Mouse (Mus musculus) adrenal gland, adult 18-20 months (tissue): Measurements from ENCODE around the gene Acad10. TPM values are rescaled to one million over a fixed set of nuclear protein-coding genes. Genes with fewer than 3 reads are reported as not detected.
"Not testable (repeated sequence)": the region's sequence is repeated elsewhere in the genome, so short reads cannot be mapped to it uniquely, and the experiment has no call there.

ENCODE experiments used
- DNase-seq, 2 experiments: peaks; one replicate each; pipeline ENCODE4 v3.0.0; 2021 to 2022; ENCODE audit warnings: low spot score in 2 of 2
- long read RNA-seq, 2 experiments: library from polyadenylated mRNA; stranded (forward); transcript quantifications; one replicate each; pipeline ENCODE4 v2.0.0; 2021
- total RNA-seq, 2 experiments: library from RNA; stranded (reverse); gene quantifications; 1 replicate in 1 of 2; 2 replicates in 1 of 2; pipeline ENCODE4 v1.2.3; 2021

The Acad10 gene
- 10 to 100 TPM; 25.2 to 29.4 TPM for total RNA-seq
- long read RNA-seq, experiment 1, transcript Acad10-202 (21 exons, 3,626 nt) = major isoform, 25 of 33 reads
- long read RNA-seq, experiment 1, partial matches to known transcripts = 2 of 33 reads
- long read RNA-seq, experiment 1, other reads (novel, unspliced or antisense) = 6 of 33 reads
- long read RNA-seq, experiment 2, transcript Acad10-202 (21 exons, 3,626 nt) = major isoform, 13 of 38 reads
- long read RNA-seq, experiment 2, partial matches to known transcripts = 17 of 38 reads
- long read RNA-seq, experiment 2, other reads (novel, unspliced or antisense) = 8 of 38 reads

DNA sequence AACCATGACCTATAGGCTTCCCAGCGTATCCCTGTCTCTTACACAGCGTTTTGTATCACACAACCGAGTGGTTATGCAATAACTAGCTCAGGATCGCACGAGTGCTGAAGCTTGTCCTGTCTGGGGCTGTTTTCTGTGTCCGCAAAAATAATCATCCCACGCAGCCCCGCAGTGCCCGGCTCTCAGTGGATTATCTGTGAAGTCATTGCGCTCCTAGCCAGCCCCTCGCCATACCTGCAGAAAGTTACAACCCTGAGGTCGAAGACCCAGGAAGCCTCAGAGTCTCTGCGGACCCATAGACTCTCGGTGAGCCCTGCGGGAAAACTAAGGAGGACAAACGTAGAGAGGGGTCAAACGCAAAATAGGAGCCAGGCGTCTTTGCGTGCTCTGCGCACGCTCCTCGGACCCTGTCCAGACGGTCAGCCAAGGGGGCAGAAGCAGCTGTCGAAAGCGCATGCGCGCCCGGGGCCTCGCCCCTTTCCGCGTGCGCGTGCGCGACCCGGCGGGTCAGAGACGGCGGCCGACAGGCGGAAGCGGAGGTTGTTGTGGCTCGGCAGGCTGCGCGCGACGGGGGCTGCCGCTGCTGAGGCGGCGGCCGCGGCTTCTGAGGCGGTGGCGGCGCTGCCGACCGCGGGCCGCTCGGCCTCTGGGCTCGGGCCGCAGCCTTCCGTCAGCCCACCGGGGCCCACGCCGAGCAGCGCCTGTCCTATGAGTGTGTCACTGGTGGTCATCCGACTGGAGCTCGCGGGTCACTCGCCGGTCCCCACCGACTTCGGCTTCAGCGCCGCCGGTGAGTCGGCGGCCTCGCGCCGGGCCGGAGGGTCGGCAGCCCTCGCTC lies at the start of gene Acad10, which contains the start of gene Brap:
Gene Acad10 (minus strand): TSS at position 456 of the 838 bp plus-strand sequence.
Gene Brap (plus strand): TSS at position 505 of the 838 bp plus-strand sequence.
- DNase-seq = peak; percentile 96 to 97

DNA sequence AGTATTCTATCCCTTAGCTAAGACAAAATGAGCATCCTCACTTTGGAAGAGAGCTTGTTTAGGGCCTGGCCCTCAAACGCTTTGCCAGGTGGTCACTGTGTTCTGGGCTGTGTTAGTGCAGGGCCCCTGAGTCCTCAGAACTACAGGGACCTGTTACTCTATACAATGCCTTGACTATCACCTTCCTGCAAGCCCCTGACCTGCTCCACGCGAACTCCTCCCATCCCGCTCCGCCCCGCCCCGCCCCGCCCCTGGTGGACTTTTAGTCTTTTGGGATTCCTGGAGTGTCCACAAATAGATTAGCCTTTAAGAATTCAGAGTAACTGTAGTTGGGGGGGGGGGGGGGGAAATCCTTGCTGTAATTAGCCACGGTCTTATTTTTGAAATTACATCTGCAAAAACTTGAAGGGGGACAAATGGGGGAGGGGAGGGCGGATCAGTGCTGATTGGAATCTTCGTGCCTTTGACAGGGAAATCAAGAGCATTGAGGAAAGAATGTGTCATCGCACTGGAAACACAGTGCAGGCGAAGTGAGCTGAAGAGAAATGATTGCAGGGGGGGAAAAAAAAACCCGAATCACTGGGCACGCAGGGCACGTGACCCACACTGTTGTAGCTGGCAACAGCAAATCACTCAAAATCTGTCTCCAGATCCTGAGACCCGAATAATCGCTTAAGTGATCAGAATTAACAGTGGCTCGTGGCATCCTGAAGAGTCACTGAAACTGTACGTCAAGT lies 44.4 kb upstream of the Acad10 start:
- no peak for DNase-seq

DNA sequence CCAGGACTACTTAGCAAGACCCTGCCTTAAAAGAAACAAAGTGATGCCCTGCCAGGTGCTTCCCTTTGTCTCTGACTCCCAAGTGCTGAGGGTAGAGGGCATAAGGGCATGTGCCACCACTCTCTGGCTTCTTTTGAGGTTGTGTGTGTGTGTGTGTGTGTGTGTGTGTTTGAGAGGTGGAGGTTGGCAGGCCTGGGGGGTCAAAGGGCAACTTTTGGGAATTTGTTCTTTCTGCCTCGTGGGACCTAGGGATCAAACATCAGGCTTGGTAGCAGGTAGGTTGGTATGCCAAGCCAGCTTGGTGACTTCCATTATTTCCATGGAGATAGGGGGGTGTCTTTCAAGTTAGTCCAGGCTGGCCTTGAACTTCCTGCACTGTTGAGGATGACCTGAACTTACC lies 43.0 kb upstream of the Acad10 start:
- DNase-seq = no peak

DNA sequence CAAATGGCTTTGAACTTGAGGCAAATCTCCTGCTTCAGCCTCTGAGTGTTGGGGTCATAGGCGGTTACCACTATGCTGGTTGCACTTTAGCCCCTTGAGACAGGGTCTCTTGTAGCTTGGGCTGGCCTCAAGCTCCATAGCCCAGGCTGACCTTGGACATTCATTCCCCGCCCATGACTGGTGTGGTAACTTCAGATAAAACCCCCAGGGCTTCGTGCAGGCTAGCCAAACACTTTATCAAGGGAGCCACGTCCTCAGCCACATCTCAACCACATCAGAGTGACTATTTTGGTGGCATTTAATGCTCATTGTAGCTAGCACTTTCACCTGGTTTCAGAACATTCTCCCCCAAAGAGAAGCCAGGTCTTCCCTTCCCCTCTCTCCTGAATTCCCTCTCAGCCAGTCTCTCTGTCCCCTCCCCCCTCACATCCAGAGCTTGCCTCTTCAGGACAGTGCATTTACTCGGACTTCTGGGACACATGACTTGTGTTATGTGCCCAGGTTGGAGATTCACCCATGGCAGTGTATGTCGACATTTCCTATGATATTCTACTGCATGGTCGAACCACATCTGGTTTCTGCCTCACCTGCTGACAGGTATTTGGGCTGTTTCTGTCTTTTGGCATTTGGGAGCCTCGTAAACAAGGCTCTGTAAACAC lies 40.9 kb upstream of the Acad10 start:
- DNase-seq = peak in 1 of 2 experiments; percentile 38

DNA sequence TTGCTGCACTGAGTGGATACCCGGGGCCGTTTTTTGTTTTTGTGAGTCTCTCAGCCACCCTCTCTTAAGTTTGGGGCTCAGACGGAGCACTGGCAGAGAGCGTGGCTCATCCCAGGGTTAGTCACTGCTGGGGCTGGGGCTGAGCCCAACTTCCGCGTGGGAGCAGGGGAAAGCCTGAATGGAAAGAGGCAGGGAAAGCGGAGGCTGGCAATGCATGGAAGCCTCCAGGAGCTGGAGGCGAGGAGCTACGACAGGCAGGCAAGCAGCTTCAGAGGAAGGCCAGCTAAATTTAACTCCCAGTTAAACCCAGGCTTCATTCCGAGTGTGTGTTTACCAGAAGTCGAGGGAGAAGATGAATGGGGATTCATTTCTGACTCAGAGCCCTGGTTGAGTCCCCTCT lies 40.2 kb upstream of the Acad10 start:
- DNase-seq = peak; percentile 48 to 54

DNA sequence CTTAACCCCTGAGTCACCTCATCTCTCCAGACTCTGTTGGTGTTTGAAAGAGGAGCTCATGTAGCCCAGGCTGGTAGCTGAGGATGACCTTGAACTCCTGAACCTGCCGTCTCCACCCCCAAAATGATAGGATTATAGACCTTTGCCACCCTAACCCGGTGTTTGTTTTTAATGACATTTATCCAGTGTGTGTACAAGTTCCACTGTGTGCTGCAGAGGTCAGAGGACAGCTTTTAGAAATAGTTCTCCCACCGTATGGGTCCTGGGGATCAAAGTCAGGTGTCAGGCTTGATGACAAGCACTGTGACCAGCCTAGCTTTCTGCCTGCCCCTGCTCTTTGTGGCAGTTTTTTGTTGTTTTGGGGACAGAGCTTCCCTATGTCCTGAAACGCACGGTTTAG lies 39.6 kb upstream of the Acad10 start:
- no peak for DNase-seq

DNA sequence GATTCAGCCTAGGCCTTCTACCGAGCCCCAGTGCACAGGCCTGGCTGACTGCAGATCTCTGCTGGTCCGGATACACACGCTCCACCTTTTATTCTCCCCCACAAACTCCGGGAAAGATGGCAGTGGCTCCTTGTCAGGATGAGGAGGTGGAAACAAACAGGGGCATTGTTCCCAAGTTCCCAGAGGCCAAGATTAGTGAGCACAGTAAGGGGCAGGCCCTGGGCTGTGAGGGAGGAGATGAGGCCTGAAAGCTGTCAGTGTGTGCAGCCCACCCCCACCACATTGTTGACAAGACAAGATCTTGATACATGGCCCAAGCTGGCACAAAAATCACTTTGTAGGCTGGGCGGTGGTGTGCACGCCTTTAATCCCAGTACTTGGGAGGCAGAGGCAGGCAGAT lies 36.4 kb upstream of the Acad10 start:
- no peak for DNase-seq

DNA sequence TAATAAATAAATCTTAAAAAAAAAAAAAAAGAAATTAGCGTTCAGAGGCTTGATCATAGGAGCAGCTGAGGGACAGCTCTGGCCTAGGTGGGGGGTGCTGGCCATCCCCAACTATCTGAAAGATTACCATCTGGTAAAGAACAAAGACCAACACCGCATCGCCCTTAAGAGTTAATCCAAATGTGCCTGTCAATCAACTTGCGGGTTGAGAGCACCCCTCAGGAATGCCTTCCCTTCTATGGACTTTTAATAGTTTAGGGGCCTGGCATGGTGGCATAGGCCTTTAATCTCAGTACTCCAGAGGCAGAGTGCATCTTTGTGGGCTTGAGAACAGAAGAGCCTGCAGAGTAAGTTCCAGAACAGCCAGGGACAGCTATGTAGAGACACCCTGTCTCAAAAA lies 32.6 kb upstream of the Acad10 start:
- no peak for DNase-seq

DNA sequence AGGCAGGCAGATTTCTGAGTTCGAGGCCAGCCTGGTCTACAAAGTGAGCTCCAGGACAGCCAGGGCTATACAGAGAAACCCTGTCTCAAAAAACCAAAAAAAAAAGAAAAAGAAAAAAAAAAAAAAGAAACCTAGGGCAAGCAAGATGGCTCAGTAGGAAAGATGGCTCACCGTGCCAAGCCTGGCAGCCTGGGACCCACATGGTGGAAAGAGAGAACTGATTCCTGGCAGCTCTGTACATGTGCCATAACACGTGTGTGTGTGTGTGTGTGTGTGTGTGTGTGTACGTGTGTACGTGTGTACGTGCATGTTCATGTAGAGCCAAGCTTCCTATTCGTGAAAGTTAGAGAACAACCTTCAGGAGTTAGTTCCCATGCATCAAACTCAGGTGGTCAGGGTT lies 31.1 kb upstream of the Acad10 start:
- DNase-seq = not testable (repeated sequence)

DNA sequence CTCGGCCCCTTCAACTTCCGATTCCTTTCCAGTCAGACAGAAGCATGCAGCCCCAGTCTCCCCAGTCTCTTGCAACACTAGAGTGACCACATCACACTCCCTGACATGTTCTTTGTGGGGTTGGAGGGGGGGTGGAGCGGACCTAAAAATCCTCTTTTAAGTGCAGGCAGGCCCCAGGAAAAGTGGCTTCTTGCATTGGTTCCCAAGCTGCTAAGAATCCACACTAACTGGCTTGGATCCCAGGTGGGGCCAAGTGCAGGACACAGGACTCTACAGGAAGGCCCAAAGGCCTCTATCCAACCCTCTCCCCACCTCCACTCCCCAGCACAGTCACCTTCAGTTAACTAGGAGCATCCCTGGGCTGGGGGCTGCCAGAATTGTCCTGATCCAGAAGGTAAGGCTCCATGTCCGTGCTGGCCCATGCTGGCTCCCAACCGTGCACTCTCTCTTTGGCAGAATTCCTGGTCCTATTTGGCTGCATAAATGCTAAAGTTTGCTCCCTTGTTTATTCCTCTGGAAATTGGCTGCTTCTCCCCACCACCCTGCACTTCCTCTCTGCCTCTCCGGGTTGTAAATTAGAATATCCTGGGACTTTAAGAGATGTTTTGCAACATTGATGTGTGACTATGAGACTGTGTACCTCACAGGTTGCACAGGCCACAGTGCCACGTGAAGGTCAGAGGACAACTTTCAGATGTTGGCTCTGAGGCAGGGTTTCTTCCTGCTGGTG lies 30.3 kb upstream of the Acad10 start:
- no peak for DNase-seq

DNA sequence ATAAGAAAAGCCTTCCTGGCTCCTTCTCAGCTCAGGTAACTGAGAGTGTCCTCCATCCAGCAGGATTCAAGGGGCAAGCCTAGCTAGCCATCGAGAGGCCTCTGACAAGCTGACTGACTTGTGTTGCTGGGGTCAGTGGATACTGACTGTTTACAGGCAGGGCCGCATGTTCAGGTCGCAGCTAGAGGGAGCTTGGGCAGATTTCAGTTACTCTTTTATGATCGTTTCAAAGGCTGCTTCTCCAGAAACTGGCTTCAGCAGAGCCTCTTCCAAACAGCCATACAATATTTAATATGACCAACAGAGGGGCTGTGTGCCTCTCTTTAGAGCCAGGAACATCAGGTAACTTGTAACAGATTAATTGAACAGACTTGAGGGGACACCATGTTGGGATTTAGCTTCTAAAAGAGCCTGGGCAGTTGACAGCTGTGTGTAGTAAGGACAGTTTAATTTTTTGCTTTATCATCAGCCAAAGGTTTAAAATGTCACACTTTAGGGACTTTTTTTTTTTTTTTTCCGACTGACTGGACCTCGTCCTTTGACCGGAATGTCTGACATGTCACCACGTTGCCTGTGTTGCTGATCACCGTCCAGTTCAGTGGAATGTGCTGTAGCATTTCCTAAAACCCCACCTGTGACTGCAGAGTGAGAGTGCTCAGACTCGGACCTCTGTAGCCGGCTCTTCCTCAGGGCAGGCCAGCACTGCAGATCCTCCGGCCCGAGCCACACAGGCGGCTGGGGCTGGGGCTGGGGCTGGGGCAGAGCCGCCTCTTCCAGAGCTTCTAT lies 26.0 kb upstream of the Acad10 start:
- DNase-seq = no peak

DNA sequence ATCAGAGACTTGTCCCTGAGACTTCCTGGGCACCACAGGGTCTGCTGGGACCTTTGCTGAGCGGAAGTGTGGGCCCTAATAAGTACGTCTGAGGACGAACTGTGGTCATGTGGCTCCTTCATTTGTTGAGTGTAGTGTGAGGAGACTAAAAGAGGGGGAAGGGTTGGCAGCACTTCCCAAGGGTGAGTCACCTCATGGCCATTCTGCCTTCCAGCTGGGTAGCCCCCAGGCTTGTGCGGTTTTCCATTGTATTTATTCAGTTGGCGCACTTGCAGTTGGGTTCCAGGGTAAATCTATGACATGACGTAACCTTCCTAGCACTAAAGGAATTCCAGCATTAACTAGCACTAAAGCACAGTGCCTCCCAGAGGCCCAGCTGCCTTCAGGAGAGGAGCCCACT lies 25.2 kb upstream of the Acad10 start:
- DNase-seq = no peak

DNA sequence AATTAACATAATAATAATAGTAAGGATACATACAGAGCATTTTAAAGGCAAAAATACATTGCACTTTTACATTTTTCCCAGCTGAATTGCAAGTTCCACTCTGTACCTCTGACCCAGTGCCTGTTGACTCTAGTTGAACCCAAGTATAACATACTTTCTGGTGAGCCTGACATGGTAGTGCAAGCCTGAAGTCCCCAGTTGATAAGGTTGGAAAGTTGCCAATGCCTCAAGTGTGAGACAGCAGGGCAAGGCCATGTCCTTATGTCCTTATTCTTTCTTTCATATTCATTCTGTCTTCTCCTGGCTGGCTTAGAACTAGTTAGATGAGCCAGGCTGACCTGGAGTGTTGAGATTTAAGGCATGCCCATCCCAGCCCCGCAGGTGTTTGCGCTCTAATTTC lies 21.9 kb upstream of the Acad10 start:
- DNase-seq = no peak

DNA sequence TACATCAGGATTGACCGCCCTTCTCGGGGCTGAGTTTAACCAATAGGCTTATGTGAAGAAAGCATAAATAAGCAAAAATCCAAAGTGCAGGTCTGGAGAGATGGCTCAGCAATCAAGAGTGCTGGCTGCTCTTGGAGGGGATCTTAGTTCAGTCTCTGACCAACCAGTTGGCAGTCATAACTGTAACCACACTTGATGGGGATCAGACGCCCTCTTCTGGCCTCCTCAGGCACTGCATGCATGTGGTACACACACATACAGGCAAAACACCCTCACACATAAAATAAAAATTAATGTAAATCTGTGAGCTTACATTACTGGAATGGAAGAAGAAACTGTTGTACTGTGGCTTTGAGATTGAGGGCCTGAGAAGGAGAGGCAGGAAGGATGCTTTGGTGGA lies 10.1 kb upstream of the Acad10 start:
- no peak for DNase-seq

DNA sequence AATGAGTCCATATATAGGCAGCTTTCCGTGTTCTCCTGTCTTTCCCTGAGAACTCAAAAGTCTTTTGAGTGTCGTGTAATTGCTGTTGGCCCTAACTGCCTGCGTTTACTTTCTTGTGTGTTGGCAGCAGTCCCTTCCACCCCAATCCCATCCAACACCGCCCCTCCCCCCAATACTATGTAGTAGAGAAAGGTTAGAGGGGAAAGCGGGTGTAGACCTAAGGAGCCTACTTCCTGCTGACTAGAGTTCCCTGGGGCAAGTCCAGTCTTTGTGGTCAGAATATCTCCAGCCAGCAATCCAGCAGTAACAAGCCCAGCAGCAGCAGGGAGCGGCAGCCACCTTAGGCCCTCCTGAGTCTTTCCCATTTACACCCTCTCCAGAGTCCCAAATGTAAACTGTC lies 8.1 kb upstream of the Acad10 start:
- DNase-seq = no peak

DNA sequence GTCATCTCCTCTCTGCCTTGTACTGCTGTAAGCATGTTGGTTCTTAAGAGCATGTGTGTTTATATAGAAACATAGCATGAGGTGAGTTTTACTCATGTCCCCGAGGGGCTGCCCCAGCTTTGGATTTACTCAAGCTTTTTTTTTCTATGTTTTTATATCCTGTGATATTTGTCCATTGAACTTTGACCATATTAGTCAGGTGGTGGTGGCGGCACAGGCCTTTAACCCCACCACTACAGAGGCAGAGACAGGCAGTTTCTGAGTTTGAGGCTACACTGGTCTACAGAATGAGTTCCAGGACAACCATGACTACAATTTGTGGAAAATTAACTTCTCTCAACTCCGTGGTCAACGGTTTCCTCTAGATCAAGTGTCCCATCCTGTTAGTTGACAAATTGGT lies 6.8 kb upstream of the Acad10 start:
- DNase-seq = no peak

DNA sequence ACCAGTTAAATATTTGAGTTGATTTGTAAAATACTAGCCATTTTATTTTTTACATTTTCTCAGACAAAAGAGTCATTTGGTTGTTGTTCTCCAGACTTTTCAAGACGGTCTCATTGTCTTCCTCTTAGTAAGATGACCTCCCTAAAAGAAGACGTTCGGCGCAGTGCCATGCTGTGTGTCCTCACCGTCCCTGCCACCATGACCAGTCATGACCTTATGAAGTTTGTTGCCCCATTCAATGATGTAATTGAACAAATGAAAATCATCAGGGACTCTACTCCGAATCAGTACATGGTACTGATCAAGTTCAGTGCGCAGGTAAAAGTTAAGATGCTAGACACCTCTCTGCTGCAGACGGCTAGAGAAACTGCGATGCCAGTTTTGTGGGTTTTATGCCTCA lies 4.7 kb upstream of the Acad10 start:
- no peak for DNase-seq

DNA sequence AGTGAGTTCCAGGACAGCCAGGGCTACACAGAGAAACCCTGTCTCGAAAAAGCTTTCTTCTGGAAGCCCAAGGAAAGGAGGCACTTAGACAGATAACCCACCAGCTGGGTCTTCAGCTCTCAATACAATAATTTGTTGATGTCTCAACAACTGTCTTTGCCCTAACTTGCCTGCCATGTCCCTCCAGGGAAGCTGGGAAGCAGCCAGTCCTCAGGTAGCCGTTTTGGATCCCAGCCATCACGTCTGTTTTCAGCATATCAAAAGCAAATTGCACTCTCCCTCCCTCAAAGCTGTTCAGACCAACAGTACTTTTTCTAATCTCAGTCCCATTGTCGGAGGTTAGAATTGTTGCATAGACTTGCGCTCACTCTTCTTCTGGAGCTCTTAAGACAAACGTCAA lies 3.8 kb upstream of the Acad10 start:
- DNase-seq = no peak

DNA sequence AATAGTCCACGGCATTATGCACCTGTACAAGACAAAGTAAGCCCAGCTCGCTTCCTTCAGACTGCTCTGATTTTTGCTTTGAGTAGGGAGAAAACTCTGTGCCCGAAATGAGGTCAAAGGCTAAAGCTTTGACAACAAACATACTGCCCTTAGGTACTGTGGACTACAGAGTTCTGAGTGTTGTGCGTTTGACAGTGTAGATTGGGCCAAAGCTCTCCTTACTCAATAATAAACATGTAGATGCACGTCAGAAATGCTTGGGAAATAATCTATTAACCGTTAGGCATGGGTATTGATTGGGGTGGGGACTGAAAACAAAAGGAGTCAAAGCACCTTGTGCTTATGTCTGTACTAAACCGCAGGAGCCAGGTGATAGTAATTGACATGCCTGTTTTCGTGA lies 3.1 kb upstream of the Acad10 start:
- no peak for DNase-seq

DNA sequence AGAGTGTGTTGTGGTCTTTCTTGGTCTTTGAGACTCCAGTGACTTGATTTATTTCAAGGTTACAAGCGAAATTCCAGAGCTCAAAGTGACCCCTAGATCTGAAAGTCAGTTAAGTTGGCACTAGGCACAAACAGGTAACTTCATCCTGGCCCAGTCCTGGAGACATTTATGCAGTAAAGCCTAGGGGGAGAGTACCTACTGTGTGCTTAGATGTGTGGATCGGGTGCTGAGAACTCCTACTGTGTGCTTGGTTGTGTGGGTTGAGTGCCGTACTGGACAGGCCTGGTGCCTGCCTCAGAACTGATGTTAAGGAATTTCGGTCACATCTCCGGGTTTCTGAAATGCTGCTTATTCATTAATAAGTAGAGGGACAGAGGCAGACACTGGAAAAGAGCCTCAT lies 1.2 kb upstream of the Acad10 start:
- DNase-seq = no peak
